Mouse (Mus musculus) liver, adult 2 months (tissue): ENCODE measurements around the gene Ptprn2.

Experiments
- CTCF ChIP-seq: fragments of 200-500 bp; IDR thresholded peaks from 2 replicates; pipeline ENCODE4 v1.5.1; 2011; ENCODE audit warnings: low read depth, low read length, control low read depth
- POLR2A ChIP-seq: fragments of 200-500 bp; IDR thresholded peaks from 2 replicates; pipeline ENCODE4 v1.6.1; 2011; ENCODE audit warnings: low read length, control low read depth; ENCODE audit not compliant: insufficient read depth; ENCODE audit errors: extremely low read depth

- TF ChIP-seq POLR2A (no peak), CTCF (no peak)
Observed at GRCm38 (mm10) chr12:117162180-117162579, 676.7 kb downstream of the Ptprn2 start.
